Mouse (Mus musculus): Measurements from ENCODE around the gene Sod3.

Gene Sod3

DNA sequence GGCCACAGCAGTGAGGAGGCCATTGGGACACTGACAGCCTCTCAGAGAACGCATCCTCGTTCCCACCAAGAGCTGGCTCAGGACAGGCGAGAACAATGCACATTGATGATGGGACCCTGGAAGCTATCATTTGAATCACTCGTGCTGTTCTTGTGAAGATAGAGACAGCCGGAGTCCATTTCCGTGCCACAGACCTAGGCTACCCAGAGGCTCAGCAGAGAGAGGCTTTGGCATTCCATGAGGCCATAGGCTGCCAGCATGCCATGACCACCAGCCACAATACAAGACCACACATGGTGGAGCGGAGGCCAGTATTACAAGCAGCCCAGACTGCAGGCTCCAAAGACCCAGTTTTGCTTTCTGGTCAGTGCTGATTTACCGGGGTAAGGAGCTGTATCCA lies 19.2 kb downstream of the Sod3 start:
- DNase-seq (ENCODE audit: low spot score) = no peak

GRCm38 (mm10) chr5:52383748-52384147 lies 20.2 kb downstream of the Sod3 start:
- DNase-seq (ENCODE audit: low spot score) = no peak

DNA sequence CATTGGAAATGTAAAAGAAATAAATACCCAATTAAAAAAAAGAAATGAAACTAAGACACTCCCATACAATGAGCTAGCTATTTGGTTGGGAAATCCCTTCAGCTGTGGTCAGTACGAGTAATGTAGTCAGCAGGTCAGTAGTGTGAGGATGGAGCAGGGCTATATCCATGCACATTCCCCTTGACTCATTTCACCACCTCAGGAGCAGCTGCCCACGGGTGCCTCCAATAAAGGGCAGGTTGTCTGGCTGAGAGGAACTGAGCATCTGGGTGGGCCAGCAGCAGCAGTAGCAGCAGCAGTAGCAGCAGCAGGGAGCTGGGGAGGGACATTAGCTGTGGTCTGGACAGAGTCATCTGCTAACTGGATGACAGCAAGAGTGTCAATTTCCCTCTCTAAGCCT lies 22.4 kb downstream of the Sod3 start:
- DNase-seq (ENCODE audit: low spot score) = no peak

DNA sequence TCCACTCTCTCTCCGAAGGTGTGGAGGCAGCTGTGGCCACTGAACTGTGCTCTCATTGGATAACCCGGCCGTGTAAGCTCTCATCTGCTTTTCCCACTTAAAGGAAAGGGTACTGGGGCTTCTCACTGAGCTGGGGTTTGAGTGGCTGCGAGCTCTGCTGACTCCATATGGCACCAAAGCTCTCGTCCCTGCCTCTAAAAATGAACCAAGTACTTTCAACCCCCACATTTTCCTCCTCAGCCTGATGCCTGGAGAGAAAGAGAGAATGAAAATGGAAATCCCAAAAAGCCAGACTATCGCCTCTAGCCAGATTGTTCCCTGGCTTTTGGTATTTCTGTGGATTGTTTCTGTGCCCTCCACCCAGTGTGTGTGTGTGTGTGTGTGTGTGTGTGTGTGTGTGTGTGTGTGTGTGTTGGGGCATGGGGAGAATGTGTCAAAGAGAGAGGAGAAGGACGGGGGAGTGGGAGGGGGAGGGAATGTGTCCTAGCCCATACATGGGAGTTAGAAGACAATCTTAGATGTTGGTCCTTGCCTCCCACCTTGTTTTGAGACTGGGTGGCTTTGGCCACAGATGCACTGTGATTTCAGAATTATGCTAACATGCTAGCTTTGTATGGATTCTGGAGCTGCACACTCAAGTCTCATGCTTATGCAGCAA lies 24.6 kb downstream of the Sod3 start:
- DNase-seq (ENCODE audit: low spot score) = no peak

DNA sequence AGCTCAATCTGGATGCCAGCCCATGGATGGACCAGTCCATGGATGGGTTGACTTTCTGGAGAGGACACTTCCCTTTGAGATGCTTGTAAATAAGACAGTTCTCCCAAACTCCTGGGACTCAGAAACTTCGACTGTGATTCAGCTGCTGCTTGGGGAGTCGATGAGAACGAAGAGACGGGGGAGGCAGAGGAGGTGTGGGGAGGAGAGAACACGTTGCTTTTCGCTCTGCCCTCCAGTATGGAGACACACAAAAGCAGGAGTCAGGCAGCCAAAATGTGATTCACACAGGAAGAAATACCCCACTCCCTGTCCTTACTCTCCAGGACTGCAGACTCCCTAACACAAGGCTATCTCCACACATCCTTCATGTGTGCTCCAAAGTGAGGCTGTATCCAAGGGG lies 26.8 kb downstream of the Sod3 start:
- DNase-seq (ENCODE audit: low spot score) = no peak

- DNase-seq (ENCODE audit: low spot score) = no peak
Measured at GRCm38 (mm10) chr5:52391471-52391870, 27.9 kb downstream of the Sod3 start.

GRCm38 (mm10) chr5:52393756-52394155 lies 30.2 kb downstream of the Sod3 start:
- DNase-seq (ENCODE audit: low spot score) = no peak

DNA sequence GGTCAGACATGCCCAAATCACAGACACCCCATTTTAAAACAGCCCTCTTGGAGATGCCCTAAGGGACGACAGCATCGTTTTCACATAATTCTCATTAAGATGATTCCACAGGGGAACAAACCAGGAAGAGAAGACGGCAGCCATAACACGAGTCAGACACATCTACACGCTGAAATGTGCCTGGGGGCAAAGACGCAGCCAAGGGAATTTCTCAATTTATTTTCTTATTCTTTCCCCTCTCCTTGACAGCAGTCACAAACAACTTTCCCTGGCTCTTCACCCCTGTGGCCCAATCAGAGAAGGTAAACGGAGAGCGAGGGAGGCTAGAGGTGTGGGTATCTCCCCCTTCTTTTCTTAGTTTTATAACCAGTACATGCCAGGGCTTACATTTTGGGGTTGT lies 40.8 kb downstream of the Sod3 start:
- no peak for DNase-seq (ENCODE audit: low spot score)

DNA sequence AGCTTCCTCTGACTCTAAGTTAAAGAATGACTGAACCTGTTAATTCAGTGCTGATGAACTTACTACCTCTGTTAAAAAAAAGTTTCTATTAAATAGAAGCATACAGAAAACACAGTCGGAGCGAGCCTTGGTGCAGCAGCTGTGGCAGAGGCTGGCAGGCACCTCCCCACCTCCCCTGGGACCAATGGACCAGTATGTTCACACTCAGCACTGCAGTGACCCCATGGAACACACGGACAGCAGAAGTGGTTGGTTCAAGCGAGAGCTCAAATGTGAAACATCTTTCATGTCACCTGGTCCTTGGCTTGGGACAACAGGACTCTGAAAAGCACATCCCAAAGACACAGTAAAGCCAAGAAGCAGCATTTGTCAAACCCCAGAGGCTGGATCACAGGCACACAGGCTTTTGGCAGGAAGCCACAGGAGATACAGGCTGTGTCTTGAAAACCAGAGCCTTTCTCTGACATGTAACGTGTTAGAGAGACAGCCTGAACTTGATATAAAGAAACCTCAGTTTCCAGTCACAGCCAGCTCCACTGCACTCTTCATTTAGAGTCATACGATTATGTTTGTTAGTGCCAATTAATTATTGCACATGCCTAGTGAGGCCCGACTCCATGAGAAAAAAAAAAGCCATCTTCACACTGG lies 45.2 kb downstream of the Sod3 start:
- DNase-seq (ENCODE audit: low spot score) = no peak

- no peak for DNase-seq (ENCODE audit: low spot score)
Measured at GRCm38 (mm10) chr5:52410197-52410596, 46.6 kb downstream of the Sod3 start.

DNA sequence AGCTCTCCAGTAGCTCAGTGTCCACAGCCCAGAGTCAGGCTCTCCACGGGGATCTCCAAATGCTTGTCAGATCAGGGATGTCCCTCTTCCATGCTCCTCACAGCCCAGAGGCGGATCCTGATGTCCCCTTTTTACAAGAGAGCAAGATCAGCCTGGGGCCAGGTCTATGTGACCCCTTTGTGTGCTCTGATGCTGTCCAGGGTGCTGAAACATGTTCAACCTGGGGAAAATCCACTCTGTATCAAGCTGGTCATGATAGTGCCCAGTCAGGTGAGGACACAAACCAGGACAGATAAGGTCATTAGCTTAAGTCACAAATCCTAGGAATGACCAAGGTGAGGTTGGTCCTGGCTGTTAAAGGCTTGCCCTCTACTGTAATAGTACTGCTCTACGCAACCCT lies 48.0 kb downstream of the Sod3 start:
- peak; percentile 13 for DNase-seq (ENCODE audit: low spot score)

GRCm38 (mm10) chr5:52415193-52415592 lies 51.6 kb downstream of the Sod3 start:
- no peak for DNase-seq (ENCODE audit: low spot score)

- no peak for DNase-seq (ENCODE audit: low spot score)
Measured at GRCm38 (mm10) chr5:52415917-52416316, 52.3 kb downstream of the Sod3 start.

GRCm38 (mm10) chr5:52416485-52416884 lies 52.9 kb downstream of the Sod3 start:
- no peak for DNase-seq (ENCODE audit: low spot score)
